Mouse (Mus musculus): ENCODE results near the gene Zbtb8b. TPM values are rescaled to one million over a fixed set of nuclear protein-coding genes. Genes with fewer than 3 reads are reported as not detected.

Zbtb8b gene
- total RNA-seq, 1 experiment from 2014 or later, result 0.15 TPM

Other genes starting within 250 kb of the Zbtb8b start
- 14.5 and 16.5 TPM in 2 replicates for gene C77080, start 179.4 kb downstream of the Zbtb8b start, total RNA-seq (2021)
- gene Sync, start 153.2 kb downstream of the Zbtb8b start, total RNA-seq (2021), result 1.7 and 2.5 TPM in 2 replicates
- 122 and 139 TPM in 2 replicates for gene Rbbp4, start 105.5 kb downstream of the Zbtb8b start, total RNA-seq (2021)
- gene Zbtb8os, start 105.2 kb downstream of the Zbtb8b start, total RNA-seq (2021), result 42.2 and 46.4 TPM in 2 replicates
- 8.1 and 9.0 TPM in 2 replicates for gene Zbtb8a, start 62.7 kb downstream of the Zbtb8b start, total RNA-seq (2021)
- 52.3 and 55.7 TPM in 2 replicates for gene Bsdc1, start 20.7 kb upstream of the Zbtb8b start, total RNA-seq (2021)
- not detected in 2 replicates for gene Tssk3, start 50.2 kb upstream of the Zbtb8b start, total RNA-seq (2021)
- gene Fam229a, start 50.3 kb upstream of the Zbtb8b start, total RNA-seq (2021), result not detected in 2 replicates
- 78.9 and 81.4 TPM in 2 replicates for gene Marcksl1, start 72.7 kb upstream of the Zbtb8b start, total RNA-seq (2021)
- 55.7 and 59.5 TPM in 2 replicates for gene Hdac1, start 101.9 kb upstream of the Zbtb8b start, total RNA-seq (2021)
- gene Lck, start 132.8 kb upstream of the Zbtb8b start, total RNA-seq (2021), result 5.0 and 26.2 TPM in 2 replicates
- 30.6 and 32.3 TPM in 2 replicates for gene Fam167b, start 137.7 kb upstream of the Zbtb8b start, total RNA-seq (2021)
- 175 and 187 TPM in 2 replicates for gene Eif3i, start 159.8 kb upstream of the Zbtb8b start, total RNA-seq (2021)
- gene Tmem234, start 159.8 kb upstream of the Zbtb8b start, total RNA-seq (2021), result 82.6 and 89.8 TPM in 2 replicates
- gene Dcdc2b, start 173.4 kb upstream of the Zbtb8b start, total RNA-seq (2021), result 0.75 and 1.4 TPM in 2 replicates
- 26.7 and 34.9 TPM in 2 replicates for gene Iqcc, start 178.2 kb upstream of the Zbtb8b start, total RNA-seq (2021)
- gene Ccdc28b, start 183.1 kb upstream of the Zbtb8b start, total RNA-seq (2021), result 56.7 and 67.4 TPM in 2 replicates
- gene Txlna, start 200.2 kb upstream of the Zbtb8b start, total RNA-seq (2021), result 61.2 and 64.9 TPM in 2 replicates
- gene Kpna6, start 231.9 kb upstream of the Zbtb8b start, total RNA-seq (2021), result 80.6 and 81.7 TPM in 2 replicates

Measured in adrenal gland, postnatal 14 days (tissue).